Mouse (Mus musculus) cortical plate, adult 2 months (tissue): ENCODE measurements around the gene Copz1. TPM values are rescaled to one million over a fixed set of nuclear protein-coding genes. Genes with fewer than 3 reads are reported as not detected.

Experiments
- H3K27ac ChIP-seq: fragments of 200-500 bp; 2 replicates; pipeline ENCODE4 v1.5.1; 2012; ENCODE audit warnings: low read length, control low read depth, inconsistent platforms; ENCODE audit not compliant: insufficient read depth
- H3K4me1 ChIP-seq: fragments of 200-500 bp; 2 replicates; pipeline ENCODE4 v1.6.1; 2011; ENCODE audit warnings: low read length; ENCODE audit not compliant: control insufficient read depth, insufficient read depth
- H3K4me3 ChIP-seq: fragments of 200-500 bp; 2 replicates; pipeline ENCODE4 v1.5.1; 2011; ENCODE audit warnings: mild to moderate bottlenecking, low read length, control low read depth; ENCODE audit not compliant: insufficient read depth
- CTCF ChIP-seq: fragments of 200-500 bp; IDR thresholded peaks from 2 replicates; pipeline ENCODE4 v1.5.1; 2011; ENCODE audit warnings: mild to moderate bottlenecking, control low read depth, low read length; ENCODE audit not compliant: insufficient read depth; ENCODE audit errors: extremely low read depth
- POLR2A ChIP-seq: fragments of 200-500 bp; IDR thresholded peaks from 2 replicates; pipeline ENCODE4 v1.6.1; 2011; ENCODE audit warnings: mild to moderate bottlenecking, low read length, control low read depth; ENCODE audit not compliant: insufficient read depth; ENCODE audit errors: extremely low read depth
- polyA plus RNA-seq: library from polyadenylated mRNA; depleted of rRNA; stranded (reverse); fragments of >200 nt; gene quantifications from 2 replicates; pipeline ENCODE4 v1.2.3, GENCODE M21; 2012

Gene Copz1
- polyA plus RNA-seq, 1 experiment: 148 TPM

DNA sequence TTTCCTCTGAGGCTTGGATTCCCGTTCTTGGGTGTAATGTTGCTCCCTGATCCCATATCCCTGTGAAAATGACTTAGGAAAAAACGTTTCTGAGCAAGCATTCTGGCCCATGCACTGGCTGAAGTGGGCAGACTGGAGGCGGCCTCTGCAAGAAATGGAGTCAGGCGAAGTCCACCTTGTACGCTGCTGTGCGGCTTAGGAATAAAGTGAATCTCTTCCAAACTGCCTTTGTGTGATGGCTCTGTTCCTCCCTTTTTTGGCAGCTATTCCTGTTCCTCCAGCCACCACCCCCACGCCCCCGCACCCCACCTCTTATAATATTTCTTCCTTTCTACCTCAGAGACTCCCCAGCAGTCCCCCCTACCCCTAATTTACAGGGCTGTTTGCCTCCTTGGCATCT lies 27.1 kb downstream of the Copz1 start:
- TF ChIP-seq POLR2A (no peak), CTCF (no peak)
- Histone ChIP-seq H3K4me1 (peaks cover 20% of the 10 kb centered on the region), H3K27ac (peak overlapping the region; percentile 69), H3K4me3 (peak overlapping the region; percentile 20; the same call in 1 of the 2 replicates)

DNA sequence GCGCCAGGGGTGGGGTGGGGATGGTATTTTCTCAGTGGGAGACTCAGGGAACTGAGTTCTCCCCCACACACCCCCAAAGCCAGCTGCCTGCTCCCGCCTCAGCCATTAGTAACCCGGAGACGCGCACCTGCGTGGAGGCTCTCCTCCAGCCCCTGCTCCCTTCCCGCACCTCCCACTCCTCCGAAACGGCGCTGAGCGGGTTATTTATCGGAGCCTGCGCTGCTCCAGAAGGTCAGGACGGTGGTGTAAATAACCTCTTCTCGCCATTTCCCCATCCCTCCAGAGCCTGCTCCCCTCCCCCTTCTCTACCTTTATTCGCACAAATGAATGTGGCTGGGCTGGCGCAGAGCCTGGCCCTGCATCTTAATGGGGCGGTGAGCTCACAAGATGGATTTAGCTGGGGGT lies 27.6 kb downstream of the Copz1 start:
- Histone ChIP-seq H3K27ac (peak overlapping the region; percentile 69), H3K4me3 (peak overlapping the region; percentile 20), H3K4me1 (peaks cover 20% of the 10 kb centered on the region)
- TF ChIP-seq CTCF (no peak), POLR2A (no peak)

DNA sequence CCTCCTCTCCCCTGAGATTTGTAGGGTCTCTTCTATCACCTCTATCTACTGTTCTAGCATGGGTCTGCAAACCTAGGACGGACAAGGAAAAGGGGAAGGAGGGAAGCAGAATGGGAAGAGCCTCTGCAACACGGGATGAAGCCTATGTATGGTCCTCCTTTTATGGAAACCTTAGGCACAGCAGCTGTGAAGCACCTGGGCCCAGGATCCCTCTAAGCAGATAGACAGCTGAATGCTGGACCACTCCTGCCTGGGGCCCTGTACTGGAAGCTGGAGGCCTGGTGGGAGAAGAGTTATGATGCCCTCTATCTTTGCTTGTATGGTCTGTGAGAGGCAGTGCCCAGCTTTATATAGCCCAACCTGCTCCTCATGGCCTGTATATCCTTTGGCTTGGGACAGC lies 28.0 kb downstream of the Copz1 start:
- Histone ChIP-seq H3K4me3 (no peak overlapping the region; the same call in 1 of the 2 replicates), H3K27ac (peak overlapping the region; percentile 69), H3K4me1 (peaks cover 20% of the 10 kb centered on the region)
- TF ChIP-seq POLR2A (no peak), CTCF (no peak)

DNA sequence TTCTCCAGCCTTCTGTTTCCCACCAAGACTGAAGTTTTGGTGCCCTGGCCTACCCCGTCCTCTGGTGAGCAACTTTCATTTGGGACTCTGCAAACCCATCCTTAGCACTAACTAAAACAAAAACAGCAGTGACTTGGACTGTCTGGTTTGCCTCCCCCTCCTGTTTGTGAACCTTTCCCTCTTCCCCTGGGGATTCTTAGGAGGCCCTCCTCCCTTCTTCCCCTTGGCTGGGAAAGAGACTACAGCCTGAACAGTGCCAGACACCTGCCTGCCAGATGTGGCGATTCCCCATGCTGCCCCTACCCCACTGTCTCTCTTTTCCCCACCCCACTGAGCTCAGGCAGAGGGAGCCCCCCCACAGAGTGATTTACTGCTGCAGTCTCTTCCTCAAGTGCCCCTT lies 28.5 kb downstream of the Copz1 start:
- Histone ChIP-seq H3K4me1 (peaks cover 20% of the 10 kb centered on the region), H3K27ac (peak overlapping the region; percentile 69; the same call in 1 of the 2 replicates), H3K4me3 (no peak overlapping the region)
- no peak for TF ChIP-seq CTCF
- no peak for TF ChIP-seq POLR2A

DNA sequence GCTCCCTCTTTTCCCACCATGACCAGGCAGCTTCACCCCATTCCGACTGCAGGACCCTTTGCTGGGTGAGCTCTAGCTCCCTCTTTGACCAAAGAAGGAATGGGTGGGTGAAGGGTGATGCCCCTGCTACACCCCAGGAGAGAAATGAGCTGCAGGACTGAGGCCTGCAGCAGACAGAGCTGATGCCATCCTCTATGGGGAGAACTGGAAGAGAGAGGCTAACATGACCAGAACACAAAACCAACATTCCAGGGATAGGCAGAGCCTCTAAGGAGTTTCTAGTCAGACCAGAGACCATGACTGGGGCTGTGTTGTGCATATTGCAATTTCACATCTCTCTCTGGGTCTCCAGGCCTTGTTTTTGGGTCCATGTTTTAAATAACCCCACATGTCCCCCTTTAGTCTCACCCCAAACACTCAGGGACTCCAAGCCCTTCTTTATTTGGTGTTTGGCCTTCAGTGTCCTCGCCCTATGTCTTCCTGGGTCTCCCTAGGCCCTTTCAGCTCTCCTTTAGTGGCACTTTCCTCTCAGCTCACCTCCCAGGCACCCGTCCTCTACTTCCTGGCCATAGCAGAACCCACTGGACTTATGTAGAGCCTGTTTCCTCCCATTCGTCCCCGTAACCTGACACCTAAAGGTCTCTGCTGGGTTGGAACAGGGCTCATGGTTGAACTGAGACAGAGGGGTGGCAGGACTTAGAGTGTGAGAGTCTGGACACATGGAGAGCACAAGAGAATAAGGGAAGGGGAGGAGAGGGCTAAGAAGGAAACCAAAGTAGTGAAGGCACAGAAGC lies 29.2 kb downstream of the Copz1 start:
- TF ChIP-seq CTCF: no peak
- TF ChIP-seq POLR2A: no peak
- H3K4me3 ChIP-seq: no peak overlapping the region
- H3K27ac ChIP-seq: no peak overlapping the region
- peaks cover 20% of the 10 kb centered on the region for H3K4me1 ChIP-seq

DNA sequence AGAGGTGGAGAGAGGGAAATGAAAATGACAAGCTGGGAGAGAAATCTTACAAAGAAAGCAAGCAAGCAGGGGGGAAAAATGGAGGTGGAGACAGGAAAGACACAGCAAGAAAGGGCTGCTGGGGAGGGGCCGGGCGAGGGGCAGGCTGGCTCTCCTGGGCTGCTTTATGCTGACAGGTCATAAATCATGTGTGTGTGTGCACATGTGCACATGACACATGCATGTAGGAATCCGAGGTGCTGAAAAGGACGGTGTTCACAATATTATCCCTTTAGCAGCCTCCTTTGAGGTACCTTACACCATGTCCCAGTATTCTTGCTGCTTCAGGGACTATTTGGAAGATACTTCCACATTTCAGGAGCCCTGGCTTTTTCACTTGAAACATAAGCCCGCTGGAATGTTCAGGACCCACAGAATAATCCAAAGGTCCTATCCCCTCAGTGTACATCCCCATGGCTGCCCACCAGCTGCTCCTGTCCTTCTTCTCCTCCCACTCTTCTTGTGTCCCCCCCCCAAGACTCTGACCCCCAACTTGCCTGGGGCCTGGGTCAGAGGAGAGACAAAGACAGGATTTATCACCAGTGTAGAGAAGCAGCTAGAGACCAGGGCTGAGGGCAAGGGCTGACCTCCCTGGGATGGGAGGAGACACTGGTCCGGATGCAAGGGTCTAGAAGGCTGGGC lies 30.0 kb downstream of the Copz1 start:
- no peak overlapping the region for H3K4me3 ChIP-seq
- H3K27ac ChIP-seq: no peak overlapping the region
- TF ChIP-seq POLR2A: no peak
- TF ChIP-seq CTCF: no peak
- peaks cover 20% of the 10 kb centered on the region for H3K4me1 ChIP-seq

DNA sequence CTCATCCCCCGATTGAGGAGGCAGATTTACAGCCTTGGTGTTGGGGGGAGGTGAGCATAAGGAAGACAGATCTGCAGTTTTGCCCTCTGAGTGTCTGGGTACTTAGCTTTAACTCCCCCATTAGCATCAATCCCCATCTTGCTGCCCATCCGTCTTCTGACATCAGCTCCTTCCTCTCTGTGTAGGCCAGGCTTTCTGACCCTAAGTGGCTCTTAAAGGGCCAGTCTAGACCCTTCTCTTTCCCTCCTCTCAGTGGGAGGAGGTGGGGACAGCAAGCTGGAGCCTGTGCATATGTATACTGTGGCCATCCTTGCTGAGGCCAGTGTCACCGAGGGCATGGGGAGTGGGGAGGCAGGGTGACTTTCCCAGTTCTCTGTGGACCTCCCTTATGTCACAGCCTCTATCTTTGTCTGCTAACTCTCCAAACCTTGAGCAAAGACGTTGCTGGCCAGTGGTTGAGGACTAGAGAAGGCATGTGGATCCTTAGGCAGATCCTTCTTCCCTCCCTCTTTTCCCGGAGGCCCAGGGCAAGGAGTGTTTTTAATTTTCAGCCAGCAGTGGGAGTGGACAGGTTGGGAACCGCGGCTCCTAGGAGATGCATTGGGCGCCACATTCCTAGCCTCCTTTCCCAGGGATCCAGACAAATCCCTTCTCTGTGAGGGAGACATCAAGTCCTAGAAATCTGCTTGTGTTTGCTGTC lies 31.6 kb downstream of the Copz1 start:
- H3K4me3 ChIP-seq: peak overlapping the region; percentile 38
- peaks cover 13% of the 10 kb centered on the region for H3K4me1 ChIP-seq
- no peak for TF ChIP-seq POLR2A
- TF ChIP-seq CTCF: no peak
- H3K27ac ChIP-seq: peak overlapping the region; percentile 60

DNA sequence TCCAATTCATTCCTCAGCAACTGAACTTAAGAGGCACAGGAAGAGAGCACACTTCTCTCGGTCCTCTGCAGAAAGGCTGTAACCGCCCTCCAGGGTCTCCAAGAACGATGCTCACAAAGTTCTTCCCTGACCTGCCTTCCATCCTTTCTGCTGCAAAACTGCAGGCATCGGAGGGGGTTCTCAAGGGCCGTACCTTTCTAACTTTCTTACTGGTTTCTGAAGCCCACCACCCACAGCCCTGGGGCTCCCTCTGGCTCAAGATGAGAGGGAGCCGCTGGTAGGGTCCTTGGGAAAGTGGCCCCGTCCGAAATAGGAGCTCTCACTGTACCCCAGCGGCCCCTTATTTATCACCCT lies 32.1 kb downstream of the Copz1 start:
- TF ChIP-seq CTCF (no peak), POLR2A (no peak)
- H3K4me3 ChIP-seq: peak overlapping the region; percentile 38
- H3K4me1 ChIP-seq: peaks cover 9% of the 10 kb centered on the region
- H3K27ac ChIP-seq: peak overlapping the region; percentile 60

DNA sequence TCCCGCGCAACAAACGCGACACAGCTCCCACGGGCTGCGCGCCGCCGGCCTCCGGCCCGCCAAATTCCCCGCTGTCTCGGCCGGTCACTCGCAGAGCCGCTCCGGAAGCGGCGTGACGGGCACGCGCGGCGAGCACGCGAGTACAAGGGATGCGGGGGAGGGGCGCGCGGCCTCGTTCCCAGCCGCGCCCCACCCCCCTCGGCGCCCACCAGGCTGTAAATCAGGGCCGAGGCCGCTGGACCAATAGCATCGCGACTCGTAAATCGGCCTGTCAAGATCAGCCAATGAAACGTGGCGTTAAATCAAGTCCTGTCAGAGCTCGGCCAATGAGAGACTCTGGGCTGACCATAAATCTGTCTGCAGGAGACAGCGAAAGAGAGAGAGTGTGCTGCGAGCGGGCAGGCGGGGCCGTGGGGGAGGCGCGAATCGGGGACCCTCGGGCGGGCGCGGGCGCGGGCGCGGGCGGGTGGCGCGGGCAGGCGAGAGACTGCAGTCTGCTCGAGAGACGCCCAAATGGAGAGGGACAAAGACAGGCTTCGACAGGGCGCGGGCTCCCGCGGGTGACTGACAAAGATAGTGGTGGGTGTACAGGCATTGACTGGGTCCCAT lies 32.7 kb downstream of the Copz1 start:
- peak overlapping the region; percentile 38 for H3K4me3 ChIP-seq
- H3K27ac ChIP-seq: peak overlapping the region; percentile 74
- no peak for TF ChIP-seq CTCF
- peak; percentile 68; the same call in 1 of the 2 replicates for TF ChIP-seq POLR2A
- peaks cover 9% of the 10 kb centered on the region for H3K4me1 ChIP-seq
